Mouse (Mus musculus) liver, embryonic 18 days (tissue): ENCODE measurements around the gene Stag1. TPM values are rescaled to one million over a fixed set of nuclear protein-coding genes. Genes with fewer than 3 reads are reported as not detected.

ENCODE experiments used
- polyA plus RNA-seq: library from polyadenylated mRNA; depleted of rRNA; stranded (reverse); fragments of >200 nt; gene quantifications from 2 replicates; pipeline ENCODE4 v1.2.3, GENCODE M21; 2012; rRNA removed

Gene Stag1
- polyA plus RNA-seq: 6.8 and 8.0 TPM in 2 replicates

DNA sequence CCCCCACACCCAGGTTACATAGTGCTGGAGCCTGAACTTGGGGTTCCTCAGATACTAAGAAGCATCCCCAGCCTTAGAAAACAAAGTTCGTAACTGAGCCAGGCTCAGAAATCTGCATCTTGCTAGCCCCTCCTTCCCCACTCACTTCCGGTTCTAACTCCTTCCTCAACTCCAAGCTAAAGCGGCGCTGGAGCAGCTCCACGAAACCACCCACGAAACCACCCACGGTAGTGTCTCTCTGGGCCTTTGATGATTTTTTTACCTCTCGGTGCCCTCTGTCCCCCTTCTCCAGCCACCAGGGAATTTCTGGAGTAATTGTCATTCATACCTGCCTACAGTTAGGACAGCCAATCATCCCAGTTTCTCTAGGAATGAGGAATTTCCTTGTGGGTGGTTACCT, at the start of gene Stag1:
TSS of gene Stag1 (plus strand) at position 253 of the 400 bp plus-strand sequence.

DNA sequence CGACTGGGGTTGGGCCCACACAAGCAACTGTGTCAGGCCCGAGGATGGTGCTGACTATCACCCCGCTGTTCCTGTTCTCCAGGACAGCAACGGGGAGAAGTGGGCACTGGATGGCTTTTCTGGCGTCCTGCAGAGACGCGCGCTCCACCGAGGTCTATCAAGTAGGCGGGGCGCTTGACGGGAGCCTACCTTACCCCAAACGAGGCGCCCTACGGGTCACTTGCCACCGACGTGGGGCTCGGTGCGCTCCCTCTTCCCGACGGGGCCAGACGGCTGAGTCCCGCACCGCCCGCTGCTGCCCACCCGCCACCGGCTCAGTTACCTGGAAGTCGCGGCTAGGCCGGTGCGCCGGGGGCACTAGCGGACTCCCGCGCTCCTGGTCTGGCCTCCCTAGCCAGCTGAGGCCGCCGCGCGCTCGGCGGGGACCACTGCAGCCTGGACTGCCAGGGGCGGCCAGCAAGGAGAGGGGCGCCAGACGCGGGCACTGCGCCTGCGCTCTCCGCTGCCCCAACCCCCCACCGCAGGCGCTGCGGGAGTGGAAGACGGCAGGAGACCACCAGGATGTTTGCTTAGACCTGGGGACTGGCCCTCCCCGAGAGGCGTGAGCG, 26.9 kb upstream of the Stag1 start, which contains the start of gene Slc35g2:
TSS of gene Slc35g2 (minus strand) at position 465 of the 608 bp plus-strand sequence.

Other genes with a start within 250 kb of the Stag1 start
- gene Il20rb, start 111.0 kb upstream of the Stag1 start, polyA plus RNA-seq: 0.62 and 0.75 TPM in 2 replicates
- gene Nck1, start 51.7 kb upstream of the Stag1 start, polyA plus RNA-seq: 18.7 and 19.3 TPM in 2 replicates
- 0.63 and 1.1 TPM in 2 replicates for gene Slc35g2, start 26.7 kb upstream of the Stag1 start, polyA plus RNA-seq